Mouse (Mus musculus) forebrain, embryonic 10.5 days (tissue): Measurements from ENCODE around the gene Cacna1s. TPM values are rescaled to one million over a fixed set of nuclear protein-coding genes. Genes with fewer than 3 reads are reported as not detected.

Experiments
- DNase-seq: peaks from one replicate; pipeline ENCODE4 v3.0.0-alpha.2; 2017; ENCODE audit warnings: low spot score; ENCODE audit errors: extremely low spot score
- H3K27ac ChIP-seq: fragments of 300-500 bp; sonication (generic); 2 replicates; pipeline ENCODE4 v1.5.1; 2016; ENCODE audit warnings: mild to moderate bottlenecking
- H3K27me3 ChIP-seq: fragments of 300-500 bp; sonication (generic); 2 replicates; pipeline ENCODE4 v1.6.1; 2016; ENCODE audit warnings: mild to moderate bottlenecking; ENCODE audit not compliant: poor library complexity, severe bottlenecking
- H3K36me3 ChIP-seq: fragments of 300-500 bp; sonication (generic); replicated peaks from 2 replicates; pipeline ENCODE4 v1.6.1; 2016; ENCODE audit warnings: mild to moderate bottlenecking, moderate library complexity
- H3K4me1 ChIP-seq: fragments of 300-500 bp; sonication (generic); 2 replicates; pipeline ENCODE4 v1.6.1; 2016
- H3K4me3 ChIP-seq: fragments of 300-500 bp; sonication (generic); 2 replicates; pipeline ENCODE4 v1.5.1; 2016; ENCODE audit warnings: mild to moderate bottlenecking, moderate library complexity
- H3K9me3 ChIP-seq: fragments of 300-500 bp; sonication (generic); 2 replicates; pipeline ENCODE4 v1.6.1; 2016; ENCODE audit warnings: mild to moderate bottlenecking, moderate library complexity
- WGBS: fragments of 180-500 bp; shearing (Covaris S2); methylation state at CpG from one replicate; pipeline ENCODE4 v1.1.7; 2016; 5-methylcytosine and 5-hydroxymethylcytosine counted together
- polyA plus RNA-seq: library from polyadenylated mRNA; unstranded; fragments of >200 nt; fragmentation: Nextera tagmentation; extraction: Ambion mirVana; gene quantifications from 2 replicates; pipeline ENCODE4 v1.2.1, GENCODE M21; 2016

The Cacna1s gene
- polyA plus RNA-seq, 1 experiment from 2014 or later, result not detected

- H3K27ac ChIP-seq, result no peak overlapping the region
- peaks cover 24% of the 10 kb centered on the region for H3K27me3 ChIP-seq
- H3K4me3 ChIP-seq, result no peak overlapping the region
- no peak for DNase-seq
- H3K36me3 ChIP-seq, result no peaks in the 10 kb centered on the region
- H3K9me3 ChIP-seq, result no peaks in the 10 kb centered on the region
- WGBS, result 86% methylated on average over 10 of the region's 10 CpGs
- H3K4me1 ChIP-seq, result peaks cover 25% of the 10 kb centered on the region
Observed at GRCm38 (mm10) chr1:136126159-136126765, 73.7 kb downstream of the Cacna1s start.

DNA sequence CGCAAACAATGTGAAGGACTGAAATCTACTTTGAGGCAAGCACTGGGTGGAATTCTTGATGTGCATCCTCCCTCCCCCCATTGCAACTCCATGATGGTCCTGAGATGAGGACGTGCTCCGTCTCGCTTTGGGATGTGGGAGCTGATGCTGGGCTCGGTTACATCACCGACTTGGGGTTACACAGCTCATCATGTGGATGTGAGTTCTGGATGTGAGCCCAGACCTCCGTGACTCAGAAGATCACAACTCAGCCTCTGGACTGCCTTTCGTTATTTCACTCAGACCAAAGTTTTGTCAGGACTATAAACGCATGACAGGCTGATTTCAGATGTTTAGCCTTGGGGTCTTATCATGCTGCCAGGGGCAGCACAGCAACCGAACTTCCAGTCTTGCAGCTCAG lies 74.3 kb downstream of the Cacna1s start:
- Histone ChIP-seq H3K4me1 (peaks cover 30% of the 10 kb centered on the region), H3K27me3 (peaks cover 24% of the 10 kb centered on the region), H3K9me3 (no peaks in the 10 kb centered on the region), H3K27ac (no peak overlapping the region), H3K4me3 (no peak overlapping the region), H3K36me3 (no peaks in the 10 kb centered on the region)
- no peak for DNase-seq
- WGBS, result 91% methylated on average over 10 of the region's 10 CpGs

DNA sequence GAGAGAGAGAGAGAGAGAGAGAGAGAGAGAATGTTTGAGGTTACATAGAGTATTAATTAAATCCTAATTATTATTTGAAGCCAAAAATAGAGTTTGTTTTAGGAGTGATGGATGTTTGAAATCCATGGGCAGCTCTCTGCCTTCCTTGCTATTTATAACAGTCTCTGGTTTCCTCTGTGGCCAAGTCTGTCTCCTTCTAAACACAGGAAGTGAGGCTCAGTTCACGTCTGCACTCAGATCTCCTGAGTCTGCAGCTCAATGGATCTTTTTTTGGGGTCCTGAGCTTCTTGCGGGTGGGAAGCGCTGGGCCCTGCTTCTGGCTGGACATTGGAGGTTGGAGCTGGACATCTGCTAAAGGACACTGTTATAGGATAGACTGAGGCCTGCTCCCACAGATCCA lies 75.3 kb downstream of the Cacna1s start:
- DNase-seq, result no peak
- Histone ChIP-seq H3K4me1 (peaks cover 40% of the 10 kb centered on the region), H3K27ac (no peak overlapping the region), H3K27me3 (peaks cover 34% of the 10 kb centered on the region), H3K36me3 (no peaks in the 10 kb centered on the region), H3K4me3 (no peak overlapping the region), H3K9me3 (no peaks in the 10 kb centered on the region)
- WGBS, result 71% methylated on average over 3 of the region's 3 CpGs

DNA sequence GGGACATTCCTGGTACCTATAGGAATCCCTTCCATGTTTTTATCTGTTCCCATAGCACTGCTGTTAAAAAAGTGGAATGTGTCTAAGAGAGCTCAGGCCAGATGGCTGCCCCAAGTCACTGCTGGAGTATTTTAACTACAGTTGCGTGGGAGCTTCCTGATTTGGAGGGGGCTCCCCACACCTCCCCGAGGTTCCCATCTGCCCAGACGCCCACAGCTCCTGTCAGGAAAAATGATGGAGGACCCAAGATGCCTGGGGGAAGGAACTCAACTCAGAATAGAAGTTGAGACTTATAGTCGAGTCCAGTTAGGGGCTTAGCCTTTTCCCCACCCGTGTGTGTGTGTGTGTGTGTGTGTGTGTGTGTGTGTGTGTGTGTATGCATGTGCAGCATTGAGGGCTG lies 75.9 kb downstream of the Cacna1s start:
- Histone ChIP-seq H3K4me3 (no peak overlapping the region), H3K27me3 (peaks cover 39% of the 10 kb centered on the region), H3K4me1 (peaks cover 45% of the 10 kb centered on the region), H3K27ac (no peak overlapping the region), H3K36me3 (no peaks in the 10 kb centered on the region), H3K9me3 (no peaks in the 10 kb centered on the region)
- no peak for DNase-seq
- 78% methylated on average over 5 of the region's 5 CpGs for WGBS

- WGBS, result 40% methylated on average over 4 of the region's 4 CpGs
- H3K27ac ChIP-seq, result no peak overlapping the region
- H3K9me3 ChIP-seq, result no peaks in the 10 kb centered on the region
- H3K4me1 ChIP-seq, result peaks cover 52% of the 10 kb centered on the region
- H3K36me3 ChIP-seq, result no peaks in the 10 kb centered on the region
- no peak overlapping the region for H3K4me3 ChIP-seq
- no peak for DNase-seq
- peaks cover 46% of the 10 kb centered on the region for H3K27me3 ChIP-seq
Observed at GRCm38 (mm10) chr1:136128944-136129589, 76.5 kb downstream of the Cacna1s start.

DNA sequence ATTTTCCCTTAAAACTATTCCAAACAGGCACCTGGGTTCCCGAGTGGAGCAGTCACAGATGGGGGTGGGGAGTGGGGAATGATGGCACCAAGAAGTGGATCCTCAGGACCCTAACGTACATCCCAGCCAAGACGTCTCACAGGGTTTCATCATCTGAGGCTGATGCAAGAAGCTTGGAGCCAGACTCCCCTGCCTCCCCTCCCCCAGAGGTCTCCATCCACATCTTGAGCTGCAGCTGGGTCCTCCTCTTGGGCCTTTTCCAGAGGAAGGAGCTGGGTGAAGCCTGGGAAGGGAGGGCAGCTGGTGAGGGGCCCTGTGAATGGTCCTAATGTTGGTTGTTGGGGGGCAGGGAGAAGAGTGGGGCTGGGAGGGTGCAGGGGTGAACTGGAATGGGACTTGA lies 77.6 kb downstream of the Cacna1s start:
- H3K4me1 ChIP-seq, result peaks cover 62% of the 10 kb centered on the region
- H3K4me3 ChIP-seq, result peak overlapping the region; percentile 92; the same call in 1 of the 2 replicates
- no peak for DNase-seq
- H3K9me3 ChIP-seq, result no peaks in the 10 kb centered on the region
- 68% methylated on average over 3 of the region's 3 CpGs for WGBS
- no peaks in the 10 kb centered on the region for H3K36me3 ChIP-seq
- H3K27ac ChIP-seq, result peak overlapping the region; percentile 92; the same call in 1 of the 2 replicates
- H3K27me3 ChIP-seq, result peaks cover 56% of the 10 kb centered on the region

DNA sequence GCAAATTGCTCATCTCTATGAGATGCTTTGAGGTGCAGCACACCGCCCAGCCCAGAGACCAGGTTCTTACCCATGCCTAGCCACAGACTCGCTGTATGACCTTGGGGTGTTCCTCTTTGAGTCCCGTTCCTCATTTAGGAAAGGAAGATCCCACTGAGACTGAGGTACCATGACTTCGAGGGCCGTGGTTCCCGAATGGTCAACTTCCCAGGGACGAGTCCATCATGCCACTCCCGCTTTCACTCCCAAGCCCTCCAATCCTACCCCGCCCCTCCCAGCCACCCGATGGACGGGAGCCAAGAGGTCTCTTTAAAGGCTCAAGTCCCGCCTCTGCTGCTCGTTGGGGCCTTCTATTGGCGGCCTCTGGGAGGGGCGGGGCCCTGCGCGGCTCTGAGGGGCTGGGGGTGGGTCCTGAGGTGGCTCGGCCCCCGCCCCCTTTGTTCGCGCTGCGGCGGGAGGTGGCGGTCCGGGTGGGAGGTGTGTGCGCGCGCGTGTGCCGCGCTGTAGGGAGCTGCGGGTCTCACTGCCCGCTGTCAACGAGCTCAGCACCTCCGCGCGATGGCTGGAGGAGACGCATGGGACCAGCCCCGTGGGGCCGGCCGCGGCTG lies 78.5 kb downstream of the Cacna1s start, which contains the start of gene Kif21b:
Kif21b (plus strand) TSS at position 439 of the 608 bp plus-strand sequence.
- H3K36me3 ChIP-seq, result no peaks in the 10 kb centered on the region
- H3K9me3 ChIP-seq, result no peaks in the 10 kb centered on the region
- DNase-seq, result peak; percentile 95
- WGBS, result 1% methylated on average over 42 of the region's 42 CpGs
- peak within 1 kb of the TSS; percentile 92 for H3K4me3 ChIP-seq
- H3K27me3 ChIP-seq, result peaks cover 65% of the 10 kb centered on the region
- peak within 1 kb of the TSS; percentile 92 for H3K27ac ChIP-seq
- peaks cover 72% of the 10 kb centered on the region for H3K4me1 ChIP-seq

DNA sequence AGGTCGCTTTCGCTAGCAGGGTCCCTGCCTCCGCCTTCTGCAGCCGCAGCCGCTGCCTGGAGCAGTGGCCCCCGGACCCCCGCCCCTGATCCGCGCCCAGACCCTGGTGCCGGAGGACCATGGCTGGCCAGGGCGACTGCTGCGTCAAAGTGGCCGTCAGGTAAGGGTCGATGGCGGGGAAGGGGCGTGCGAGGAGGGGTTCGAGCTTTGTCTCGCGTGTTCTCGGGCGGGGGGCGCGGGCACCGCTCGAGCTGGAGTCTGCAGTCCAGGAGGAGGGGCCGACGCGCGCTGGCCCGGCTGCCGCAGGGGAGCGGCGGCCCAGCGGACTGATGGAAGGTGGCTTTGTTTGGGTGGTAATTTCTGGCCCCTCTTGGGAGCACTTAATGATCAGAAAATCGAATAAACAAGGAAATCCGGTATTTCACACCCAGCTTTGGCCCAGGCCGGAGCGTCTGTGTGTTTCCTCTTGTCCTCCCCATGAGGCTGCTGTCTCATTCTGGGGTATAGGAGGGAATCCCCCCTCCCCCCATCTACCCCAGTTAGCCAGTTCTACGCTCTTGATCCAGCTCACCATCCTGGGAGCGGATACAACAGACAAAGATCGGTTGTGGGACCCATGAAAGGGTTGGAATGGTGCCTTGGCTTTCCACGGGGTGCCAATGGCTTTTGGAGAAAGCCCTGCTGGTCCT lies 79.2 kb downstream of the Cacna1s start:
- Histone ChIP-seq H3K27me3 (peaks cover 69% of the 10 kb centered on the region), H3K36me3 (no peaks in the 10 kb centered on the region), H3K9me3 (no peaks in the 10 kb centered on the region), H3K4me1 (peaks cover 79% of the 10 kb centered on the region), H3K27ac (peak overlapping the region; percentile 92), H3K4me3 (peak overlapping the region; percentile 92)
- 1% methylated on average over 43 of the region's 43 CpGs for WGBS
- DNase-seq, result no peak

DNA sequence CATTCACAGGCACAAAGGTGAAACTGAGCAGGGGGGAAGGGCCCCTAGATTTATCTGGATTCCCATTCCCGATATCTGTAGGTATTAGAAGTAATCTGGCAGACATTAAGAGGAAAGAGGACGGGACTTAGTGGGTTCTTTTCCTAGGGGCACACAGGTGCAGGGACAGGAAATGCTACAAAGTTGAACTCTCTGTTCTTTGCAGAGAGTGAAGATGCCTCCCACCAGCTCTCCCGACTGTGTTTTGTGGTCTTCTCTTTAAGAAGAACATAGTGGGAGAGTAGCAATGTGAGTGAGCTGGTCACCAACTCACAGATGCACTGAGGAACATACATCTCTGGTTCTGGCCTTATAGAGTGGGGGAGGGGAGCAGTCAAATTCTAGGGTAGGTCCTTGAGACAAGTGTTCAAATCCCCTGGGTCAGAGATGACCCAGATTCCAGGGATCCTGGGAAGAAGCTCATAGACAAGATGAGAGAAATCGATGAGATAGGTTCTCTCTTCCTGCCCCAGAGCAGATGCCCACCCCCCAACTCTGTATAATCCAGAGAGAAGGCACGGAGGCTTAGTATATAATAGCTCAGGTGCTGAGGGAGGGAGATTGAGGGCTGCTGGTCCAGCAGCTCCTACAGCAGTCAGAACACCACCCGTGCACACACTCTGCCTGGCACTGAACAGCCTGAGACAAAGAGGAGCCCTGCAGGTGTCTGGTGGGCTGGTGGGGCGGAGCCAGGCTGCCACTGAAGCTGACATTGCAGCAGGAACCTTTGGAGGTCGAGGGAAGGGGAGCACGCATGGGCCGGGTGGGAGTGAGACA lies 80.0 kb downstream of the Cacna1s start:
- Histone ChIP-seq H3K36me3 (no peaks in the 10 kb centered on the region), H3K4me3 (peak overlapping the region; percentile 92), H3K4me1 (peaks cover 87% of the 10 kb centered on the region), H3K9me3 (no peaks in the 10 kb centered on the region), H3K27ac (peak overlapping the region; percentile 92), H3K27me3 (peaks cover 74% of the 10 kb centered on the region)
- WGBS, result 29% methylated on average over 10 of the region's 10 CpGs
- DNase-seq, result no peak

DNA sequence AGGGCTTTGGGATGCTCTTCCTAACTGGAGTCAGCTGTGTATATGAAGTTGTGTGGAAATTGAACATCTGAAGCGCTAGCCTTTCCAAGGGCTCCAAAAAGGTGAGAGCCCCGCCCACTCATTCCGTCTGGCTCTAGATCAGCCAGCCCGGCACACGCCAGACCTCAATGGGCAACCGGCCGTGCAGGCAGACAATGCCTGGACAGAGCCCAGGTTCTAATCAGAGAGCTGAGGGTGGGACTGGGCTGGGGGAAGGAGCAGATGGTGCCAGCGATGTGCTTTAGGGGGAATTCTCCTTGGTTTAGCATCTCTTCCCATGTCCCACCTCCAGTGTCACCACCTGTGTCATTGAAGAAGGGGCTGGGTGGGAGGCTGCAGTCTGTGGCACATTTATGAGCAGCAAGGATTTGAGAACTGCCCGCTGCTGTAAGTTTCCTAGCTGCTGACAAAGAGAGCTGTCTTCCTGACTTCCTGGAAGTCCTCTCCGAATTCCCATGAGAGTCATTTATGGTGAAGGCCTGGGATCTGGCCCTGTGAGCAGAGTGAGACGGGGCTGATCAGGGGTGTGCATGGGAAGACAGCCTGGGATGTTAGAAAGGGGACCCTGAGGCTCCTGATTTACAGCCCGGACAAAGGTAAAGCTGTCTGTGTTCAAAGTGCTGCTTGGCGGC lies 81.2 kb downstream of the Cacna1s start:
- H3K4me3 ChIP-seq, result peak overlapping the region; percentile 92; the same call in 1 of the 2 replicates

GRCm38 (mm10) chr1:136134547-136134946 lies 82.0 kb downstream of the Cacna1s start:
- Histone ChIP-seq H3K9me3 (no peaks in the 10 kb centered on the region), H3K27me3 (peaks cover 77% of the 10 kb centered on the region), H3K4me1 (peaks cover 98% of the 10 kb centered on the region), H3K27ac (peak overlapping the region; percentile 35; the same call in 1 of the 2 replicates), H3K36me3 (no peaks in the 10 kb centered on the region), H3K4me3 (no peak overlapping the region)
- DNase-seq, result no peak
- 72% methylated on average over 2 of the region's 2 CpGs for WGBS

More for the DNA sequence above, 81.2 kb downstream of the Cacna1s start:
- H3K27ac ChIP-seq, result peak overlapping the region; percentile 92; the same call in 1 of the 2 replicates
- no peak for DNase-seq
- H3K27me3 ChIP-seq, result peaks cover 80% of the 10 kb centered on the region
- WGBS, result 36% methylated on average over 13 of the region's 13 CpGs
- peaks cover 98% of the 10 kb centered on the region for H3K4me1 ChIP-seq
- no peaks in the 10 kb centered on the region for H3K9me3 ChIP-seq
- no peaks in the 10 kb centered on the region for H3K36me3 ChIP-seq
